Mouse (Mus musculus): ENCODE results near the gene Ninl. TPM values are rescaled to one million over a fixed set of nuclear protein-coding genes. Genes with fewer than 3 reads are reported as not detected.

Ninl gene
- total and polyA plus RNA-seq, 3 experiments = 3.6 to 7.5 (median 5.6) TPM

GRCm38 (mm10) chr2:151009515-151010085 is 29.6 kb downstream of the Ninl start:
- H3K4me3 ChIP-seq (ENCODE audit: low read depth, low read length) = peak overlapping the region; percentile 84; the same call in 1 of the 2 replicates
- H3K36me3 ChIP-seq (replicated peaks) = no peaks in the 10 kb centered on the region
- DNase-seq (ENCODE audit: low spot score) (no peak), ATAC-seq (ENCODE audit: extremely low read depth, insufficient number of reproducible peaks, low FRiP score, poor library complexity, severe bottlenecking) (no peak)
- H3K9me3 ChIP-seq (replicated peaks) = no peaks in the 10 kb centered on the region
- no peak for TF ChIP-seq TAL1 (conservative IDR thresholded peaks at IDR 0.05; ENCODE audit: low read depth, low read length)
- no peak for TF ChIP-seq POLR2AphosphoS5 (IDR thresholded peaks at IDR 0.05; ENCODE audit: insufficient replicate concordance, low read depth, low read length)
- no peak for TF ChIP-seq GATA1 (IDR thresholded peaks at IDR 0.05; ENCODE audit: borderline replicate concordance, low read length)
- no peak for TF ChIP-seq CTCF (IDR thresholded peaks at IDR 0.05; ENCODE audit: low read depth, low read length)
- TF ChIP-seq GATA2 (IDR thresholded peaks at IDR 0.05; ENCODE audit: borderline replicate concordance, low read depth, low read length) = no peak
- peaks cover 5% of the 10 kb centered on the region; the same call in 1 of the 2 replicates for H3K27me3 ChIP-seq (ENCODE audit: insufficient read depth, low read length)
- H3K4me1 ChIP-seq (ENCODE audit: insufficient read depth, low read depth, low read length) = peaks cover 43% of the 10 kb centered on the region

- H3K27me3 ChIP-seq (ENCODE audit: insufficient read depth, low read length) = peaks cover 5% of the 10 kb centered on the region; the same call in 1 of the 2 replicates
- TF ChIP-seq TAL1 (conservative IDR thresholded peaks at IDR 0.05; ENCODE audit: low read depth, low read length) (no peak), POLR2AphosphoS5 (IDR thresholded peaks at IDR 0.05; ENCODE audit: insufficient replicate concordance, low read depth, low read length) (no peak), CTCF (IDR thresholded peaks at IDR 0.05; ENCODE audit: low read depth, low read length) (no peak), GATA1 (IDR thresholded peaks at IDR 0.05; ENCODE audit: borderline replicate concordance, low read length) (no peak), GATA2 (IDR thresholded peaks at IDR 0.05; ENCODE audit: borderline replicate concordance, low read depth, low read length) (no peak)
- H3K4me1 ChIP-seq (ENCODE audit: insufficient read depth, low read depth, low read length) = peaks cover 49% of the 10 kb centered on the region
- ATAC-seq (ENCODE audit: extremely low read depth, insufficient number of reproducible peaks, low FRiP score, poor library complexity, severe bottlenecking) (peak; percentile 72), DNase-seq (ENCODE audit: low spot score) (peak; percentile 91)
- peak overlapping the region; percentile 84 for H3K4me3 ChIP-seq (ENCODE audit: low read depth, low read length)
- H3K36me3 ChIP-seq (replicated peaks) = no peaks in the 10 kb centered on the region
- no peaks in the 10 kb centered on the region for H3K9me3 ChIP-seq (replicated peaks)
Observed at GRCm38 (mm10) chr2:151008939-151009509, 30.2 kb downstream of the Ninl start.

- TF ChIP-seq POLR2AphosphoS5 (IDR thresholded peaks at IDR 0.05; ENCODE audit: insufficient replicate concordance, low read depth, low read length) = no peak
- no peak for TF ChIP-seq GATA1 (IDR thresholded peaks at IDR 0.05; ENCODE audit: borderline replicate concordance, low read length)
- no peak for TF ChIP-seq CTCF (IDR thresholded peaks at IDR 0.05; ENCODE audit: low read depth, low read length)
- no peak for TF ChIP-seq TAL1 (conservative IDR thresholded peaks at IDR 0.05; ENCODE audit: low read depth, low read length)
- TF ChIP-seq GATA2 (IDR thresholded peaks at IDR 0.05; ENCODE audit: borderline replicate concordance, low read depth, low read length) = no peak
- Histone ChIP-seq H3K9me3 (replicated peaks) (no peaks in the 10 kb centered on the region), H3K27me3 (ENCODE audit: insufficient read depth, low read length) (0 out of 2 replicates have a peak, but pooled peaks cover under 1% of the 10 kb centered on the region), H3K4me1 (ENCODE audit: insufficient read depth, low read depth, low read length) (peaks cover 49% of the 10 kb centered on the region), H3K4me3 (ENCODE audit: low read depth, low read length) (peak overlapping the region; percentile 84), H3K36me3 (replicated peaks) (no peaks in the 10 kb centered on the region)
- ATAC-seq (ENCODE audit: extremely low read depth, insufficient number of reproducible peaks, low FRiP score, poor library complexity, severe bottlenecking) (no peak), DNase-seq (ENCODE audit: low spot score) (no peak)
Observed at GRCm38 (mm10) chr2:151008517-151008932, 30.7 kb downstream of the Ninl start.

GRCm38 (mm10) chr2:151008006-151008405 is 31.2 kb downstream of the Ninl start:
- no peaks in the 10 kb centered on the region for H3K9me3 ChIP-seq (replicated peaks)
- H3K4me3 ChIP-seq (ENCODE audit: low read depth, low read length) = peak overlapping the region; percentile 84; the same call in 1 of the 2 replicates
- H3K36me3 ChIP-seq (replicated peaks) = no peaks in the 10 kb centered on the region
- H3K27me3 ChIP-seq (ENCODE audit: insufficient read depth, low read length) = no peaks in the 10 kb centered on the region
- peaks cover 49% of the 10 kb centered on the region for H3K4me1 ChIP-seq (ENCODE audit: insufficient read depth, low read depth, low read length)
- DNase-seq (ENCODE audit: low spot score) (no peak), ATAC-seq (ENCODE audit: extremely low read depth, insufficient number of reproducible peaks, low FRiP score, poor library complexity, severe bottlenecking) (no peak)
- TF ChIP-seq POLR2AphosphoS5 (IDR thresholded peaks at IDR 0.05; ENCODE audit: insufficient replicate concordance, low read depth, low read length) = no peak
- no peak for TF ChIP-seq TAL1 (conservative IDR thresholded peaks at IDR 0.05; ENCODE audit: low read depth, low read length)
- no peak for TF ChIP-seq GATA1 (IDR thresholded peaks at IDR 0.05; ENCODE audit: borderline replicate concordance, low read length)
- no peak for TF ChIP-seq GATA2 (IDR thresholded peaks at IDR 0.05; ENCODE audit: borderline replicate concordance, low read depth, low read length)
- TF ChIP-seq CTCF (IDR thresholded peaks at IDR 0.05; ENCODE audit: low read depth, low read length) = no peak

- DNase-seq (ENCODE audit: low spot score) = no peak
- TF ChIP-seq CTCF (IDR thresholded peaks at IDR 0.05; ENCODE audit: low read depth, low read length) (no peak), POLR2AphosphoS5 (IDR thresholded peaks at IDR 0.05; ENCODE audit: insufficient replicate concordance, low read depth, low read length) (no peak), TAL1 (conservative IDR thresholded peaks at IDR 0.05; ENCODE audit: low read depth, low read length) (no peak), GATA1 (IDR thresholded peaks at IDR 0.05; ENCODE audit: borderline replicate concordance, low read length) (no peak), GATA2 (IDR thresholded peaks at IDR 0.05; ENCODE audit: borderline replicate concordance, low read depth, low read length) (no peak)
- no peaks in the 10 kb centered on the region for H3K36me3 ChIP-seq (replicated peaks)
- ATAC-seq (ENCODE audit: extremely low read depth, insufficient number of reproducible peaks, low FRiP score, poor library complexity, severe bottlenecking) = no peak
- no peaks in the 10 kb centered on the region for H3K9me3 ChIP-seq (replicated peaks)
- no peaks in the 10 kb centered on the region for H3K27me3 ChIP-seq (ENCODE audit: insufficient read depth, low read length)
- H3K4me3 ChIP-seq (ENCODE audit: low read depth, low read length) = no peak overlapping the region
- peaks cover 55% of the 10 kb centered on the region for H3K4me1 ChIP-seq (ENCODE audit: insufficient read depth, low read depth, low read length)
Observed at GRCm38 (mm10) chr2:151006281-151006945, 32.8 kb downstream of the Ninl start.

GRCm38 (mm10) chr2:151004390-151004789 is 34.8 kb downstream of the Ninl start:
- TF ChIP-seq GATA1 (IDR thresholded peaks at IDR 0.05; ENCODE audit: borderline replicate concordance, low read length) (no peak), POLR2AphosphoS5 (IDR thresholded peaks at IDR 0.05; ENCODE audit: insufficient replicate concordance, low read depth, low read length) (no peak), CTCF (IDR thresholded peaks at IDR 0.05; ENCODE audit: low read depth, low read length) (no peak), GATA2 (IDR thresholded peaks at IDR 0.05; ENCODE audit: borderline replicate concordance, low read depth, low read length) (no peak), TAL1 (conservative IDR thresholded peaks at IDR 0.05; ENCODE audit: low read depth, low read length) (no peak)
- no peak for ATAC-seq (ENCODE audit: extremely low read depth, insufficient number of reproducible peaks, low FRiP score, poor library complexity, severe bottlenecking)
- Histone ChIP-seq H3K36me3 (replicated peaks) (no peaks in the 10 kb centered on the region), H3K4me1 (ENCODE audit: insufficient read depth, low read depth, low read length) (peaks cover 44% of the 10 kb centered on the region), H3K9me3 (replicated peaks) (no peaks in the 10 kb centered on the region), H3K27me3 (ENCODE audit: insufficient read depth, low read length) (no peaks in the 10 kb centered on the region), H3K4me3 (ENCODE audit: low read depth, low read length) (no peak overlapping the region)
- DNase-seq (ENCODE audit: low spot score) = no peak
